12 mouse cellular contexts compared by ENCODE assay signal in the genomic region with DNA sequence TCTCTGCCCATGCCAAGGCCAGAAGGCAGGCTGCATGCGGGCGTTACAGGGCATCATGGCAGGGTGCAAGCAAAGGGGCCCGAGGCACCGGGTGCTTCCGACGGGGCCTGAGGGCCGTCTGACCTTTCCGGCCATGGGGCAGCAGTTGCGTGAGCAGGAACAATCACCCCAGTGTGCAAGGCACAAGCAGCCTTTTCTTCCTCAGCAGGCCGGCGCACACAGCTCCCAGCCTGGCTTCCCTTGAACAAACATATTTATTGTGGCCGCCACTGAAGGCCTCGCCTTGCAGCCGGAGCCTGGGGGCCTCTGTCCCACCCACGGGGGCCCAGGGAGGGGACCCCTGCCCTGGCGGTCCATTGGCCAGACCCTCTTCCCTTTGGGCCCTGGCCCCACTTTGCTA.
A peak's percentile ranks its signal among the peaks of the same experiment; 100 is the strongest.
DNase-seq lines count a peak whose midpoint lies in the region; ATAC-seq lines count a peak whose summit lies in the region.
"Had no signal": no experiment of that assay in that cellular context is flagged by ENCODE, and none has a peak within 500 bp of the region (broad histone marks: within the 10 kb centered on the region; RNA-seq: fewer than 3 reads in every experiment).

No protein-coding gene starts in this region.

- H3K9ac ChIP-seq in forebrain, embryonic 13.5 days, result no peak overlapping the region
- no peak overlapping the region for H3K9ac ChIP-seq in limb, embryonic 12.5 days (replicated peaks)
- no peak overlapping the region for H3K9ac ChIP-seq in intestine, embryonic 15.5 days
- H3K9ac ChIP-seq in kidney, embryonic 14.5 days (ENCODE audit: low read depth, low read length), result no peak overlapping the region; the same call in 1 of the 2 replicates
- H3K9ac ChIP-seq: lung, embryonic 14.5 days had no signal

- whole genome bisulfite sequencing in forebrain, embryonic 10.5 days, result 61% methylated on average over 16 of the region's 16 CpGs
- WGBS in forebrain, embryonic 13.5 days, result 63% methylated on average over 16 of the region's 16 CpGs
- WGBS in limb, embryonic 12.5 days, result 69% methylated on average over 16 of the region's 16 CpGs
- 53% methylated on average over 16 of the region's 16 CpGs for WGBS in intestine, embryonic 15.5 days
- 59% methylated on average over 16 of the region's 16 CpGs for WGBS in kidney, embryonic 14.5 days

- ATAC-seq in forebrain, embryonic 13.5 days, result no peak
- ATAC-seq in limb, embryonic 12.5 days (ENCODE audit: insufficient number of reproducible peaks, insufficient read depth, low FRiP score, low TSS enrichment, low read depth), result no peak
- no peak for ATAC-seq in intestine, embryonic 15.5 days
- no peak for ATAC-seq in kidney, embryonic 14.5 days (ENCODE audit: low FRiP score, low TSS enrichment)

- peaks cover 10% of the 10 kb centered on the region for H3K4me1 ChIP-seq in forebrain, embryonic 10.5 days
- H3K4me1 ChIP-seq in forebrain, embryonic 13.5 days, result peaks cover 11% of the 10 kb centered on the region; the same call in 1 of the 2 replicates
- H3K4me1 ChIP-seq in limb, embryonic 12.5 days (replicated peaks), result peaks cover 50% of the 10 kb centered on the region
- peaks cover 17% of the 10 kb centered on the region for H3K4me1 ChIP-seq in intestine, embryonic 15.5 days (replicated peaks)
- peaks cover 19% of the 10 kb centered on the region for H3K4me1 ChIP-seq in kidney, embryonic 14.5 days (ENCODE audit: control insufficient read depth, insufficient read depth, low read length)

- peak overlapping the region; percentile 70 for H3K27ac ChIP-seq in forebrain, embryonic 10.5 days
- H3K27ac ChIP-seq in forebrain, embryonic 13.5 days, result no peak overlapping the region
- peak overlapping the region; percentile 83 for H3K27ac ChIP-seq in limb, embryonic 12.5 days
- no peak overlapping the region for H3K27ac ChIP-seq in intestine, embryonic 15.5 days
- no peak overlapping the region for H3K27ac ChIP-seq in kidney, embryonic 14.5 days (ENCODE audit: low read depth, low read length)

- no peaks in the 10 kb centered on the region for H3K9me3 ChIP-seq in forebrain, embryonic 10.5 days
- H3K9me3 ChIP-seq in forebrain, embryonic 13.5 days (replicated peaks), result no peaks in the 10 kb centered on the region
- no peaks in the 10 kb centered on the region for H3K9me3 ChIP-seq in limb, embryonic 12.5 days
- no peaks in the 10 kb centered on the region for H3K9me3 ChIP-seq in intestine, embryonic 15.5 days
- H3K9me3 ChIP-seq in kidney, embryonic 14.5 days (ENCODE audit: control insufficient read depth, low read length), result no peaks in the 10 kb centered on the region

- no peak overlapping the region for H3K4me3 ChIP-seq in forebrain, embryonic 10.5 days
- no peak overlapping the region for H3K4me3 ChIP-seq in forebrain, embryonic 13.5 days
- no peak overlapping the region for H3K4me3 ChIP-seq in limb, embryonic 12.5 days (replicated peaks)
- no peak overlapping the region for H3K4me3 ChIP-seq in intestine, embryonic 15.5 days (replicated peaks)
- H3K4me3 ChIP-seq in kidney, embryonic 14.5 days (ENCODE audit: low read length), result no peak overlapping the region

- no peaks in the 10 kb centered on the region for H3K36me3 ChIP-seq in forebrain, embryonic 10.5 days (replicated peaks)
- no peaks in the 10 kb centered on the region for H3K36me3 ChIP-seq in forebrain, embryonic 13.5 days (ENCODE audit: poor library complexity, severe bottlenecking)
- no peaks in the 10 kb centered on the region for H3K36me3 ChIP-seq in limb, embryonic 12.5 days
- H3K36me3 ChIP-seq in intestine, embryonic 15.5 days, result no peaks in the 10 kb centered on the region
- no peaks in the 10 kb centered on the region for H3K36me3 ChIP-seq in kidney, embryonic 14.5 days (ENCODE audit: control insufficient read depth, insufficient read depth, low read length)

- peaks cover 71% of the 10 kb centered on the region for H3K27me3 ChIP-seq in forebrain, embryonic 10.5 days (ENCODE audit: poor library complexity, severe bottlenecking)
- peaks cover 87% of the 10 kb centered on the region for H3K27me3 ChIP-seq in forebrain, embryonic 13.5 days
- peaks cover 4% of the 10 kb centered on the region; the same call in 1 of the 2 replicates for H3K27me3 ChIP-seq in limb, embryonic 12.5 days
- no peaks in the 10 kb centered on the region for H3K27me3 ChIP-seq in intestine, embryonic 15.5 days (replicated peaks)
- no peaks in the 10 kb centered on the region for H3K27me3 ChIP-seq in kidney, embryonic 14.5 days (ENCODE audit: control insufficient read depth, insufficient read depth, low read length)

- no peak for DNase-seq in forebrain, embryonic 10.5 days (ENCODE audit: extremely low spot score, low spot score)
- DNase-seq in layer of hippocampus, adult 8-10 months (ENCODE audit: low spot score in 2 of 2), result peak; percentile 20 to 30
- DNase-seq in layer of hippocampus, postnatal 10 days (ENCODE audit: low spot score in 2 of 2), result no peak
- DNase-seq in brain, adult 2 months (ENCODE audit: low read depth, low spot score), result peak; percentile 80
- DNase-seq: cerebellum, adult 8-10 months; heart, postnatal 10 days; lung, embryonic 14.5 days; thymus, postnatal 25 days had no signal

- H3K4me2 ChIP-seq in forebrain, embryonic 13.5 days, result no peak overlapping the region
- H3K4me2 ChIP-seq in limb, embryonic 12.5 days, result no peak overlapping the region
- H3K4me2 ChIP-seq in intestine, embryonic 15.5 days (replicated peaks), result no peak overlapping the region
- H3K4me2 ChIP-seq in kidney, embryonic 14.5 days (replicated peaks; ENCODE audit: low read depth, low read length), result no peak overlapping the region
- H3K4me2 ChIP-seq: lung, embryonic 14.5 days had no signal

Comparison
In these comparisons a context has a peak if more than half of its experiments do, and no peak if none do; other contexts are left out.
1. DNase-seq: peak in layer of hippocampus, adult 8-10 months (2 of 2) and brain, adult 2 months (single experiment); none in forebrain, embryonic 10.5 days (single experiment) and layer of hippocampus, postnatal 10 days (0 of 2).
2. H3K27ac ChIP-seq: peak in forebrain, embryonic 10.5 days (single experiment) and limb, embryonic 12.5 days (single experiment); none in forebrain, embryonic 13.5 days (single experiment), intestine, embryonic 15.5 days (single experiment) and kidney, embryonic 14.5 days (single experiment).